Mouse (Mus musculus) right cerebral cortex, postnatal 4 days (tissue): ENCODE data around the gene Gm6902.
"Not testable (repeated sequence)": the region's sequence is repeated elsewhere in the genome, so short reads cannot be mapped to it uniquely, and the experiment has no call there.

Experiments
- DNase-seq: peaks from one replicate; pipeline ENCODE4 v3.0.0-alpha.2; 2022

The Gm6902 gene

DNA sequence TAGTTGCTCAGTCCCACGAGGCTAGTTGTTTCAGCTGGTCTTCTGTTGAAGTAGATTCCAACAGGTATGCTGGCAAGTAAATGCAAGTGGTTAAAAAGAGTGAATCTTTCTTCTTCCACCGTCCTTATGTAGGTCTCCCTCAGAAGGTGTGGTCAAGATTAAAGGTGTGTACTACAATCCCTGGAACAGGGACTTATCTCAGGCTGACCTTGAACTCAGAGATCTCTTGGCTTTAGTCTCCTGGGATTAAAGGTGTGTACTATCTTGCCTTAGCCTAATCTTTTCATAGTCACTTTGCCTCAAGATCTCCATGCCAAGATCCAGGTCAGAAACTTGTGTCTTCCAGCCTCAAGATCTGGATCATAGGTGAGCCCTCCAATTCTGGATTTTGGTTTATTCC, at the start of gene Gm6902:
Gene Gm6902 (minus strand): TSS at position 101 of the 400 bp plus-strand sequence.
- DNase-seq = not testable (repeated sequence)

DNA sequence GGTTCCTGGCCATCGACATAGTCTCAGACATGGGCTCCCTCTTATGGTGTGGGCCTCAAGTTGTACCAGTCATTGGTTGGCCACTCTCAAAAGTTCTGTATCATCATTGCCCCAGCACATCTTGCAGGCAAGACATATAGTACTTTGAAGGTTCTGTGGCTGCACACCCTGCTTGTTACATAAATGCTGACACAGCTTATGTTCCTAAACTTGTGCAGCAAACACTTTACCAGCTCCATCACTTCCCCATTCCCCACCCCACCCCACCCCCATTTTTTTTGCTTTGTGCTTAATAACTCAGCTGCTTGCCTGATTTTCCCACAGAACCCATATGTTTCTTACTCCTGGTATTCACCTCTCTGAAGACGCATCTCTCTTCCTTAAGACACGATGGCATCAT, 22.2 kb upstream of the Gm6902 start, which contains the start of gene Nlrp4e:
Gene Nlrp4e (plus strand): TSS at position 301 of the 400 bp plus-strand sequence.
- DNase-seq = not testable (repeated sequence)

DNA sequence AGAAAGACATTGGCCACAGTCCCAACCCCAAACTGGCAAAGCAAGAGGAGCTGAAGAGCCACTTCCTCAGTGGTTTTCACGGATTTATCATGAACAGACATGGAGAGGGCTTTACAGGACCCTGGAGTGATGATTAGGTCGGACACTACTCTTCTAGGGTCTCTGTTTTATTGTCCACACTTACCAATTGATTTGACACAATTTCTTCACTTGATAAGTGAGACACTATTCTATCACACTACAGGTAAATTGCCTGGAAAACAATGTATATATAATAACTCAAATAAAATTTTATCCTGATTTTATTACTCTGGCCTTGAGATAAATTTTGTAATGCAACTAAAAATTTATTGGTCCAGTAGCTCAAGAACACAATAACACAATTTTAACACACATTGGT, 27.1 kb downstream of the Gm6902 start, which contains the start of gene Vmn1r166:
Gene Vmn1r166 (minus strand): TSS at position 101 of the 400 bp plus-strand sequence.
- DNase-seq = not testable (repeated sequence)
